Mouse (Mus musculus): ENCODE results near the gene Hoxa5.

Gene Hoxa5

GRCm38 (mm10) chr6:52240389-52241000, 36.1 kb upstream of the Hoxa5 start, which contains the start of gene Hoxa10:
Hoxa10 (minus strand) TSS chr6:52240854.
- DNase-seq (ENCODE audit: extremely low read depth, low read depth, low spot score): no peak

- DNase-seq (ENCODE audit: extremely low read depth, low read depth, low spot score): no peak
These were observed 35.4 kb upstream of the Hoxa5 start for GRCm38 (mm10) chr6:52239625-52240388.

GRCm38 (mm10) chr6:52238976-52239375, 34.6 kb upstream of the Hoxa5 start:
- no peak for DNase-seq (ENCODE audit: extremely low read depth, low read depth, low spot score)

- no peak for DNase-seq (ENCODE audit: extremely low read depth, low read depth, low spot score)
These were observed 33.8 kb upstream of the Hoxa5 start for GRCm38 (mm10) chr6:52238155-52238545.

DNA sequence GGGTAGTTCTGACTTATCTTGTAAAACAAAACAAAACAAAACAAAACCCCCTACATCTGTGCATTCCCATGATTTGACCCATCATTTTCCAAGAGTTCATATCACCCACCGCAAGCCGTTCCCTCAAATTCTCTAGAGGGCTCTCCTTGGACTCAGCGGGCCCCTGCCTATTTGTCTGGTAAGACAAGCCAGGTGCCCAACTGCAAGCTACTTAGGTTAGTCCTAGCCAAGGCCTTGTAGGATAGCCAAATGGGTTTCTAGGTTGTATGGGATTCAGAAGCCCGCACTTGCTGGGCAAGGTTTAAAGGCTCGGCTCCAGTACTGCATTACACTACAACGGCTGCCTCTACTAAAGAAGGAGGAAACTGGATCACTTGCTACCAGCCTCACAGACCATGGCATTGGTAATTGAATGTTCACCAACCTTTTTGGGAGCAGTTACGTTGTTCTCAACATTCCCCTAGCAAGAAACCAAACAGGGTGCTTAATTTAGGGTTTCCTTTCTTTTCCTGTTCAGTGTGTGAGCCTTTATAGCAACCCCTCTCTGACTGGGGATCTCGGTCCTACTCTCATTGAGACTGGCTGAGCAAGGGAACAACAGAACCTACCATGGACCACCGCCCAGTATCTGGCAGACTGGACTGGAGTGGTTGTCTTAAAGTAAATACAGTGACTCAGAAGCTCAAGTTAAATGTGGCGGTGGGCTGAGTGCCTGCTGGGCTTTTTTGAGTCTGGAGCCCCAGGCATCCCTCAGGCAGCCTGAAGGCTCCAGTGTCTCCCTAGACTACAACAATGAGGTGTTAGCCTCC, 33.2 kb upstream of the Hoxa5 start:
- no peak for DNase-seq (ENCODE audit: extremely low read depth, low read depth, low spot score)

DNA sequence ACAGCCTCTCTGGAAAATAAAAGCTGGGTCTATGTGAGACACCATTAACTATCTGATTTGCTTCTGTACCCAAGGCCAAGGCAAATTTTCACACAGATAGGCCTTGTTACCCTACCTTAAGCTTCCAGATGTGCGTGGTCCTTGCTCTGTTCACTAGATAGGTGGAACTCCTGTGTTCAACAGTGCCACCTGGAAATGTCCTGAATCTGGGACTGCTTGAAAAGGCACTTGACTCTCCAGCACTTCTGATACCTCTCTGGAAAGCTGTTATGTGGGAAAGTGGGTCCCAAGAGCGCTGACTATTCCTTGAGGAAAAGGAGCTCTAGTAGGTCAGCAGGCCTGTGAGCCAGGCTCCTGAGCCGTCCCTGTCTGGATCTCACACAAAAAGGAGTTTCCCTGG, 32.4 kb upstream of the Hoxa5 start:
- DNase-seq (ENCODE audit: extremely low read depth, low read depth, low spot score): no peak

DNA sequence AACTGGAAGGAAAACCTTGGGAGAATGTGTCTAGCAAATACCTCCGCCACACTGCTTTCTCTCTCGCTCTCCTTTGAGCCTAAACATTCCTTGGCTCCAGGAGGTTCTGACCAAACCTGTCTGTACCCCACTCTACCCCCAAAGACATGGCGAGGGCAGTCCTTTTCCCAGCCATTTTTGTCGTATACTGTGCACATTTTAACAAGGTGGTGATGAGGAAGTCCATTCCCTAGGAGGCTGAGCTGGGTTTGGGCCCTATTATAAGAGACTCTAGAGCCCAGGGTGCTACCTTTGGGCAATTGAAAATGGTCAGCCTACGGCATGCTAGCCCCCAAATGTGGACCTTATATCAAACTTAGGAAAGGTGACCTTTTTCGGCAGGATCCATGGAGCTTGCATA, 31.5 kb upstream of the Hoxa5 start:
- DNase-seq (ENCODE audit: extremely low read depth, low read depth, low spot score): no peak

DNA sequence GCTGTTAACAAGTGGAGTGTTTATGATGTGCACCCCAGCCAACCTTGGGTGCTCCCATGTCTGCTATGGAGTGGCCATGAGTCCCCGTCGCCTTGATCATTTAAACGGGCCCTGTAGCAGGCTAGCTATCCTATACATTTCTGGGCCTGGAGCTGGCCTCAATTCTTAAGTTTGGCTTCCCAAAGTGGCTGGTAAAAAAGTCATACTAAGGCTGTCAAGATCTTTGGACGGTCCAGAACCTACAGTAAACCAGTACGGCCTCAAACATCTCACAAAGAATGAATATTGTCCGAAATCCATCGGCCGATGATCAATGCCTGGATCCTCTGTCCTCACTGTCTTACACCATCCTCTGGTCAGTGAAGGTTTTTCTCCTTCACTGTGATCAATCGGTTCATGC, 30.9 kb upstream of the Hoxa5 start:
- DNase-seq (ENCODE audit: extremely low read depth, low read depth, low spot score): no peak

GRCm38 (mm10) chr6:52234428-52235140, 30.2 kb upstream of the Hoxa5 start:
- DNase-seq (ENCODE audit: extremely low read depth, low read depth, low spot score): no peak

DNA sequence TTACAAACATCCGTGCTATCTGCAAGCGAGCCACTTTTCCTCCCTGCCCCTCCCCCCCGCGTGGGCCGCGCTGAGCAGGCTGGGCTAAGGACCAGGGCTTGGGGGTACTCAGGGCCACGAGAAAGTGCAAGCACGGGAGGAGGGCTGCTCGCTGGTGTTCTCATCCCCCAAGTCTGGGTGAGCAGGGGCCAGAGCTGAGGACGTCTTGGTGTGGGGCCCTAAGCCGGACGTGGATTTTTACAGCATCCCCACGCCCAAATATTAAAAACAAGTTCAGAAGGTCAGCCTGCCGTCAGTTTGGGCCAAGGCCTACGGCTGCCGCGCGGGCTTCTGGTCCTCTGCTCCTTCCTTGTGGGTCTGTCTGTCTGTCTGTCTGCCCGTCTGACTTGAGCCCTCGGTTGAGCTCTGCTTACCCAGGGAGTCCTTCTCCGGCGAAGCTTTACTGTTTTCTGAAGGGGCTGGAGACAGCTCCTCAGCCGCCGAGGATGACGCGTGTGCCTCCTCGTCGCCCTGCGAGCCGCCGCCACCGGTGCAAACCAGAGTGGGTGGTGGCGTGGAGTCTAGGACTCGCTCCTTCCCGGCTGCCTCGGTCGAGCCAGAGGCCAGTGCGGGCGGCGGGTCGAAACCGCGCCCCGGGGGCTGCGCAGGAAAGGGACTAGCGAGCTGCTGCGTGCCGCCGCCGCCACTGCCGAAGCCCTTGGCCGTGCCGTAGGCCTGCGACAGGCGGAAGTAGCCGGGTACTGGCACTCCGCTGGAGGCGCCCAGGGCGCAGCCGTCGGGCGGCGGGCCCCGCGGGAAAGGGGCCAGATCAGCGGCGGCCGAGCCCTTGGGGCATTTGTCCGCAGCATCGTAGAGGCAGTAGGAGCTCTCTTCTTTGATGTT, 29.4 kb upstream of the Hoxa5 start:
- no peak for DNase-seq (ENCODE audit: extremely low read depth, low read depth, low spot score)

DNA sequence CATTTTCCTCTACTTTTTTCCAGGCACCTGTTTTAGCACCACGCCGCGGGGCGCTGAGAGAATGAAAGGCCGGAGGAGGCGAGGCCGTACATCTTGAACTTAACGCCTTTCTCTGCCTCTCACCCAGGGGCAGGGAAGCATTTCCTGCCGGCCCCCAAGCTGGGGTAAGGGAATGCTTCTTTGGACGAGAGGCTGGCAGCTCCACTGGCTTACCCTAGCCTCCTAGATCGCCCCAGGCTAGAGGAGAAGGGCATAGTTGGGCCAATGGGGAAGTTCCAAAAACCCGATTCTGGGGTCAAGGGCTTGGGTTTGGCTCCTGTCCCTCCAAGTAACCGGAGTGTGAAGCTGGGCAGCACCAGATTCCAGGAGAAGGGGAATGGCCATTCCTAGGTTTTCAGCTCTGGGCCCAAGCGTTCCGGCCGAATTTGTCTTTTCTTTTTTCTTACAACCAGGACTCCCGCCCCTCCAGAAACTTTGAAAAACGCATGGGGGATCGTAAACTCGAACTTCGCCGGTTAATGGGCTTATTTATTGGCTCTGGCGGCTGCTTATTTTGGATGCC, 28.7 kb upstream of the Hoxa5 start:
- no peak for DNase-seq (ENCODE audit: extremely low read depth, low read depth, low spot score)

DNA sequence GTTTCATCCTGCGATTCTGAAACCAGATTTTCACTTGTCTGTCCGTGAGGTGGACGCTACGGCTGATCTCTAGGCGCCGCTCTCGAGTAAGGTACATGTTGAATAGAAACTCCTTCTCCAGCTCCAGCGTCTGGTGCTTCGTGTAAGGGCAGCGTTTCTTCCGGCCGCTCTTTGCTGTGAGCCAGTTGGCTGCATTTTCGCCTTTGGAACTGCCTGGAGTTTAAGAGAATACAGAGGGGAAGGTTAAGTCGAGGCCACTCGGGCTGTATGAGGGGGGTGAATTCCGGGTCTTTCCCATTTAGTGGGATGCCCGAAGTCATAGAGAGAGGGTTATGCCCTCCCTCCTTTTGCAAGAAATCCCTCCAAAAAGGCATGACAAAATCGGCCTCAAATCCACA, 28.2 kb upstream of the Hoxa5 start:
- DNase-seq (ENCODE audit: extremely low read depth, low read depth, low spot score): no peak

GRCm38 (mm10) chr6:52231885-52232567, 27.6 kb upstream of the Hoxa5 start:
- no peak for DNase-seq (ENCODE audit: extremely low read depth, low read depth, low spot score)

GRCm38 (mm10) chr6:52230516-52231165, 26.3 kb upstream of the Hoxa5 start, which contains the start of gene Hoxa9:
Hoxa9 (minus strand) TSS chr6:52231089.
- no peak for DNase-seq (ENCODE audit: extremely low read depth, low read depth, low spot score)

GRCm38 (mm10) chr6:52229558-52230416, 25.4 kb upstream of the Hoxa5 start:
- DNase-seq (ENCODE audit: extremely low read depth, low read depth, low spot score): no peak

DNA sequence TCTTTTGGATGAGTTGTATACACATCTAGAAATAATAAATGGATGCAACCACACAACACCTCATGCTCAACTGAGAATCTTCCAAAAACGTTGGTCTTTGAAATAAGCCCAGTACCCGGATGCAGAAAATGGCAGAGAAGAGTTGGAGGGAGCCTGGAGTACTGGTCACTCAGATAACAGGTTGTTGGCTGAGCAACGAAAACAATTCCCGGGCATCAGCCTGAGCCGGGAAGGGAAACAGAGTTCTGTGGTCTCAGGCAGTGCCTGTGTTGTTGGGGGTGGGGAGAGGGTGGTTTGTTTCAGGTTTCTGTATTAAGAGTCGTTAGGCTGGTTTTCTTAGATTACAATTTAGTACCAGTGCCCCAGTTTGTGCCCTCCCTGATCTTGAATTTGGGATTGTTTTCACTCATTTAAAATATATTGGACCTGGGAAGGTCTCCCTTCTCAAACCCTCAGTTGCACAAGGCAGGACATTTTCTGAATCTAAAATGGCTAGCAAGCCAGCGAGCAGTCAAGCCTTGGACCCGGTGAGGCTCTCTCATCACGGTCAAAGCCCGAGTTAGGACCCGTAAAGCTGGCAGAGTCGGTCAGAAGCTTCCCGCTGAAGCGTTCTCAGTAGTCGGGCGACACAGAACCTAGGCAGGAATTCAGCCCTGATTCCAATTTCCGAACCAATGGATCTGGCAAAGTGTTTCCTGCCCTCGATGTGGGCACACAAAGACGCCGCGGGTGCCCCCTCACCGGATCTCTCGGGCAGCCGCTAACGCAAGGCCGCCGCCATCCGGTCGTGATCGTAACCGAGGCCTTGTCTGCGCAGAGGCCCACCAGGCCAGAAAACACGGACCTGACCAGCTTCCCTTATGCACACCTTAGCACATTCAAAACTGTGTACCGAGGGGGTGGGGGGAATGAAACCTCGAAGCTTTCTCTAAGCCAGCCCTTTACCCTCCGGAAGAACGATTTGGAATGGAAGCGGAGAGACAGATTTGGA, 24.4 kb upstream of the Hoxa5 start:
- no peak for DNase-seq (ENCODE audit: extremely low read depth, low read depth, low spot score)

Data from fat pad, adult 2 months (tissue).